Mouse (Mus musculus) limb, embryonic 11.5 days (tissue): ENCODE results near the gene Msx3. TPM values are rescaled to one million over a fixed set of nuclear protein-coding genes. Genes with fewer than 3 reads are reported as not detected.

Experiments used
- ATAC-seq: fragments of 200-750 bp; cut with Nextera tagmentation; 2 replicates; pipeline ENCODE4 v1.8.0; 2017; ENCODE audit warnings: low read depth; ENCODE audit not compliant: insufficient number of reproducible peaks, low FRiP score, low TSS enrichment
- DNase-seq: peaks from one replicate; pipeline ENCODE4 v3.0.0-alpha.2; 2015; ENCODE audit warnings: low spot score
- H3K27ac ChIP-seq: fragments of 300-500 bp; sonication (generic); replicated peaks from 2 replicates; pipeline ENCODE4 v1.5.1; 2014; ENCODE audit warnings: low read depth, mild to moderate bottlenecking, low read length
- H3K27me3 ChIP-seq: fragments of 300-500 bp; sonication (generic); 2 replicates; pipeline ENCODE4 v1.6.1; 2014; ENCODE audit warnings: mild to moderate bottlenecking, low read length, mixed read lengths; ENCODE audit not compliant: control insufficient read depth, insufficient read depth
- H3K36me3 ChIP-seq: fragments of 300-500 bp; sonication (generic); 2 replicates; pipeline ENCODE4 v1.6.1; 2014; ENCODE audit warnings: mild to moderate bottlenecking, low read length, moderate library complexity, mixed read lengths; ENCODE audit not compliant: control insufficient read depth, insufficient read depth
- H3K4me1 ChIP-seq: fragments of 300-500 bp; sonication (generic); 2 replicates; pipeline ENCODE4 v1.6.1; 2014; ENCODE audit warnings: low read length, mixed read lengths; ENCODE audit not compliant: control insufficient read depth, insufficient read depth
- H3K4me2 ChIP-seq: fragments of 300-500 bp; sonication (generic); 2 replicates; pipeline ENCODE4 v1.6.1; 2014; ENCODE audit warnings: low read depth, mild to moderate bottlenecking, moderate library complexity; ENCODE audit not compliant: severe bottlenecking
- H3K4me3 ChIP-seq: fragments of 300-500 bp; sonication (generic); 2 replicates; pipeline ENCODE4 v1.5.1; 2014; ENCODE audit warnings: low read depth, low read length
- H3K9ac ChIP-seq: fragments of 300-500 bp; sonication (generic); 2 replicates; pipeline ENCODE4 v1.6.1; 2014; ENCODE audit warnings: mild to moderate bottlenecking, low read length
- H3K9me3 ChIP-seq: fragments of 300-500 bp; sonication (generic); 2 replicates; pipeline ENCODE4 v1.6.1; 2016; ENCODE audit warnings: low read length; ENCODE audit not compliant: control insufficient read depth
- WGBS: fragments of 180-500 bp; shearing (Covaris S2); extraction: QIAGEN DNeasy Blood & Tissue Kit; methylation state at CpG from one replicate; pipeline ENCODE4 v1.1.7; 2014; 5-methylcytosine and 5-hydroxymethylcytosine counted together
- polyA plus RNA-seq: library from polyadenylated mRNA; unstranded; fragments of >200 nt; fragmentation: Nextera tagmentation; extraction: Ambion mirVana; gene quantifications from 2 replicates; pipeline ENCODE4 v1.2.1, GENCODE M21; 2014

Msx3 gene
- polyA plus RNA-seq, 1 experiment from 2014 or later, result not detected

DNA sequence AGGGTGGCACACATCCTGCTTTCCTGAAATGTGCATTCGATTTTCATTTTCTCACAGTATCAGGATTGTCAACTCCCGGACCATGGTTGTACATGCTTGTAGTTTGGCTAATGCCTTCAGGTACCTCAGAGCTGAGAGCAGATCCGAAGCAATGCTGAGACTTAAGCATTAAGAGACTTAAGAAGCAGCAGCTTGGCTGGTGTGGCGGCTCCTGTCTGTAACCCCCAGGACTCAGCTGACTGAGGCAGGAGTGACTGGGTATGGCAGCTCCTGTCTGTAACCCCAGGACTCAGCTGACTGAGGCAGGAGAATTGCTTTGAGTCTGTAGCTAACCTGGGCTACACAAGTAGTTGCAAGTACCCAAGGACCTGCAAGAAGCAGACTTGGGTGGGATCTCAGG lies 3.3 kb downstream of the Msx3 start:
- no peak for DNase-seq
- Histone ChIP-seq H3K36me3 (no peaks in the 10 kb centered on the region), H3K4me1 (no peaks in the 10 kb centered on the region; the same call in 1 of the 2 replicates), H3K9me3 (no peaks in the 10 kb centered on the region), H3K27me3 (peaks cover 56% of the 10 kb centered on the region), H3K27ac (no peak overlapping the region), H3K9ac (no peak overlapping the region), H3K4me3 (no peak overlapping the region), H3K4me2 (no peak overlapping the region)
- ATAC-seq, result no peak
- 75% methylated on average over 4 of the region's 4 CpGs for WGBS

DNA sequence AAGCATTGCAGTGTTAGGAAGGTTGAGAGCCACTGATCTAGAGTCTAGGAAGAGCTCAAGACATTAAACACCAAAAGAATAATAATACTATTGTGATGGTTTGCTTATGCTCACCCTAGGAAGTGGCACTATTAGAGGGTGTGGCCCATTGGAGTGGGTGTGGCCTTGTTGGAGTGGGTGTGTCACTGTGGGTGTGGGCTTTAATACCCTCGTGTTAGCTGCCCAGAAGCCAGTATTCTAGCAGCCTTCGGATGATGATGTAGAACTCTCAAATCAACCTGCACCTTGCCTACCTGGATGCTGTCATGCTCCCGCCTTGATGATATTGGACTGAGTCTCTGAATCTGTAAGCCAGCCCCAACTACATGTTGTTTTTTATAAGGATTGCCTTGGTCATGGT lies 6.2 kb downstream of the Msx3 start:
- WGBS, result 59% methylated on average over 3 of the region's 3 CpGs
- H3K36me3 ChIP-seq, result no peaks in the 10 kb centered on the region
- H3K27me3 ChIP-seq, result peaks cover 28% of the 10 kb centered on the region
- no peak overlapping the region for H3K9ac ChIP-seq
- no peak for ATAC-seq
- no peaks in the 10 kb centered on the region for H3K9me3 ChIP-seq
- H3K27ac ChIP-seq, result no peak overlapping the region
- H3K4me3 ChIP-seq, result no peak overlapping the region
- no peaks in the 10 kb centered on the region for H3K4me1 ChIP-seq
- no peak overlapping the region for H3K4me2 ChIP-seq
- no peak for DNase-seq

DNA sequence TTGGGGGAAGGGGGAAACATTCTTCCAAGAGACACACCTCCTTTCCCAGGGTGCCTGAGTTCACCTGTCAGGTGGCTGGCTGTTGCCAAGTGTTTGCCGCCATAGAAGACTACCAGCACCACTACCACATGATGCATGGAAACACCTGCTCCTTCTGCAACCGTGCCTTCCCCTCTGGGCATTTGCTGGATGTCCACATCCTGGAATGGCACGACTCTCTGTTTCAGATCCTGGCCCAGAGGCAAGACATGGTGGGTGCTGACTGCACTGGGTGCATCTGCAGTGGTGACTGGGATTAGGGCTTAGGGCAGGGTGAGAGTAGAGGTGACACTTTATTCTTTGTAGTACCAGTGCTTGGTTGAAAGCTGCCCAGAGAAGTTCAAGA lies 11.7 kb downstream of the Msx3 start:
- peaks cover 9% of the 10 kb centered on the region; the same call in 1 of the 2 replicates for H3K4me1 ChIP-seq
- H3K9ac ChIP-seq, result no peak overlapping the region
- 47% methylated on average over 3 of the region's 3 CpGs for WGBS
- H3K27me3 ChIP-seq, result no peaks in the 10 kb centered on the region
- peak overlapping the region; percentile 83 for H3K4me2 ChIP-seq
- H3K36me3 ChIP-seq, result peaks cover 2% of the 10 kb centered on the region; the same call in 1 of the 2 replicates
- peak overlapping the region; percentile 87 for H3K4me3 ChIP-seq
- H3K9me3 ChIP-seq, result no peaks in the 10 kb centered on the region
- no peak overlapping the region for H3K27ac ChIP-seq
- DNase-seq (no peak), ATAC-seq (no peak)

DNA sequence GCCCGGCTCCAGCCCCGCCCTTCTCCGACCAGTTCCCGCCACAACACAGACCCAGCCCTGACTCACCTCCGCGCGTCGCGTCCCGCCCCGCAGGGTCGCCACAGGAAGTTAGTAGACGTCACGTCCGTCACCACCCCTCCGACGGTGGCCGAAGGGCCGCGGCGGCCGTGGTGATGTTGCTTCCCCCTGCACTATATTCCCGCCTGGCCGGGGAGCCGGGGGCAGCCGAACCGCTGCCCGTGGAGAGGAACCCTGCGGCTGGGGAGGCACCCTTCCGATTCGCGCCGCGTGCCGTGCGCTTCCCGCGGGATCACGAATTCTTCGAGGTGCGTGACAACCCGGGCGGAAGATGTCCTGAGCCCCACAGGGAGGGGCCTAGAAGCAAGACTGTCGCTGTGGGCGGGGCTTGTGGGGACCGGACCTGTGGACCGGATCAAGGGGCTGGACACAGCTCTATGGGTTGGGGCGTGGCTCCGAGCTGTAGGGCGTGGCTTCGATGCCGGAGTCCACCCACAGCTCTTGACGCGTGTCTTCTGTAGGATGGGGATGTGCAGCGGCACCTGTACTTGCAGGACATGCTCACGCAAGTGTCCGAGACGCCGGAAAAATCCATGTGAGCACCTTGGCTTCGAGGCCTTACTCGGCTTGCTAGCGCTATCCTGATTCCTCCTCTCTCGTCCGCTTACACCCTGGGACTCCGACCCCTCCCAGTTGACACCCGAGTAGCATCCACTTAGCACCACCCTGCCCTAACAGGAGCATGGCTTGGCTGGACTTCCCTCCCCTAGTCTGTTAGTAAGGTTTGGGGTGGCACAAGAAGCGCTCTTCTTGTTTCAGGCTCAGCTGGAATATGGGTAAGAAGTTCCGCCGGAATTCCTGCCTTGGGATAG lies 12.4 kb downstream of the Msx3 start, which contains the start of the genes Zfp511 and Tubgcp2:
Zfp511 (plus strand) TSS at position 111 of the 890 bp plus-strand sequence.
Tubgcp2 (minus strand) TSS at position 389 of the 890 bp plus-strand sequence.
- WGBS, result 2% methylated on average over 69 of the region's 69 CpGs
- H3K36me3 ChIP-seq, result peaks cover 4% of the 10 kb centered on the region
- ATAC-seq, result peak; percentile 98

DNA sequence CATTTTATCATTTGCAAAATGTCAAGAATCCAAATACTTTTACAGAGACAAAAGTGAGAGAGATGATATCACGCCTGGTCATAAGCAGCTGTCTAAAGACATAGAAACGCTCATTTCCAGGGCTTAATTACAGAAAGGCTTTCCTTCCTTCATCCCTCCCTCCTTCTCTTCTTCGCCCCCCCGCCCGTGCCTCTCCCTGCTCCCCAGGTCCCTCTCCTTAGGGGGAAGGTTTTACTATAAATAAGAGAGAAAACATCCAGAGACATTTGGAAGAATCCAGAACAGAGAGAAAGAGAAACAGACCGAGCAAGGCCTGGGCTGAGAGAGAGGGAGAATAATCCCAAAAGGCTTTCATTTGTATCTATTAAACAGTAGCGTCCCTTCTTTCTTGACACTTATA lies 13.4 kb downstream of the Msx3 start:
- ATAC-seq (no peak), DNase-seq (no peak)
- Histone ChIP-seq H3K4me3 (peak overlapping the region; percentile 87), H3K4me2 (peak overlapping the region; percentile 83), H3K4me1 (peaks cover 9% of the 10 kb centered on the region; the same call in 1 of the 2 replicates), H3K9ac (peak overlapping the region; percentile 88), H3K27me3 (no peaks in the 10 kb centered on the region), H3K27ac (no peak overlapping the region), H3K9me3 (no peaks in the 10 kb centered on the region), H3K36me3 (peaks cover 12% of the 10 kb centered on the region)
- 26% methylated on average over 7 of the region's 7 CpGs for WGBS

More for the DNA sequence above, 12.4 kb downstream of the Msx3 start, which contains the start of the genes Zfp511 and Tubgcp2:
- H3K4me1 ChIP-seq, result peaks cover 9% of the 10 kb centered on the region; the same call in 1 of the 2 replicates
- DNase-seq, result peak; percentile 96
- no peaks in the 10 kb centered on the region for H3K9me3 ChIP-seq
- H3K27ac ChIP-seq, result peak within 1 kb of the TSS; percentile 75; the same call in 1 of the 2 replicates
- H3K4me3 ChIP-seq, result peak within 1 kb of the TSS; percentile 87
- no peaks in the 10 kb centered on the region for H3K27me3 ChIP-seq
- H3K9ac ChIP-seq, result peak within 1 kb of the TSS; percentile 88
- H3K4me2 ChIP-seq, result peak within 1 kb of the TSS; percentile 83

DNA sequence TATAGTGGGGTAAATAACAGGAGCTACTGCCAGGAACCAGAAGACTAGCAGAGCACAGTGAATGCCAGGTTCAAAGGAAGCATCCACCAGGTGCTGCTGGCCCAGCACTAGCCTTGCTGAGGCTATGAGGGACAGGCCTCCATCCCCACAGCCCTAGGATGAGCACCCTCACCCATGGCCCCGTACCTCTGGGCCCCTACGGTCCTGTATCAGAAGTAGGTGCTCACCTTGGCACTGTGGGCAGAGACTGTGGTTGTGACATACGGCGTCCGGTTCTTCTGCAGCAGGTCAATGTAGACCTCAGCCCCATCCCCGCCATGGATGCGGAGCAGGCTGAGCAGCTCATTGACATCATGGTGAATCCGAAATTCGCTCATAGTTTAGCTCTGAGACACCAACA lies 15.5 kb downstream of the Msx3 start:
- 96% methylated on average over 9 of the region's 9 CpGs for WGBS
- no peak overlapping the region for H3K4me3 ChIP-seq
- H3K9me3 ChIP-seq, result no peaks in the 10 kb centered on the region
- DNase-seq, result no peak
- peaks cover 27% of the 10 kb centered on the region for H3K36me3 ChIP-seq
- H3K4me1 ChIP-seq, result peaks cover 9% of the 10 kb centered on the region; the same call in 1 of the 2 replicates
- H3K27me3 ChIP-seq, result no peaks in the 10 kb centered on the region
- no peak overlapping the region for H3K9ac ChIP-seq
- ATAC-seq, result no peak
- no peak overlapping the region for H3K4me2 ChIP-seq
- no peak overlapping the region for H3K27ac ChIP-seq

DNA sequence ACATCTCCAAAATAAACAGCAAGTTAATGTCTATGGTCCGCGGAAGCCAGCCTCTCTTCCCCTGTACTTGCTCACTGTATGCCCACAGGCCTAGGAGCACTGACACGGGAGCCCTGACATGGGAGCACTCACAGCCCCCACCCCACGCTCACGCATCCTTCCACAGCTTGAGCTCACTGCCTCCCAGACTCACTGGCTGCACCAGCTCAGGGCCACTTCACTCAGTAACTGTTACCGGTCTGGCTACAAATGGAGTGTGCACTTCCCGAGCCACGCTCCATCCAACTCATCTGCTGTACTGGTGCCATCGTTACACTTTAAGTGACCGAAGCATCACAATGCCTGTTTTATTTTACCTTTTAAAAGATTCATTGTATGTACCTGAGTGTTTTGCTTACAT lies 16.5 kb downstream of the Msx3 start:
- DNase-seq (no peak), ATAC-seq (no peak)
- 93% methylated on average over 10 of the region's 10 CpGs for WGBS
- H3K4me1 ChIP-seq, result peaks cover 7% of the 10 kb centered on the region; the same call in 1 of the 2 replicates
- no peaks in the 10 kb centered on the region for H3K9me3 ChIP-seq
- no peak overlapping the region for H3K9ac ChIP-seq
- peaks cover 31% of the 10 kb centered on the region for H3K36me3 ChIP-seq
- no peak overlapping the region for H3K27ac ChIP-seq
- no peak overlapping the region for H3K4me2 ChIP-seq
- H3K4me3 ChIP-seq, result no peak overlapping the region
- no peaks in the 10 kb centered on the region for H3K27me3 ChIP-seq

DNA sequence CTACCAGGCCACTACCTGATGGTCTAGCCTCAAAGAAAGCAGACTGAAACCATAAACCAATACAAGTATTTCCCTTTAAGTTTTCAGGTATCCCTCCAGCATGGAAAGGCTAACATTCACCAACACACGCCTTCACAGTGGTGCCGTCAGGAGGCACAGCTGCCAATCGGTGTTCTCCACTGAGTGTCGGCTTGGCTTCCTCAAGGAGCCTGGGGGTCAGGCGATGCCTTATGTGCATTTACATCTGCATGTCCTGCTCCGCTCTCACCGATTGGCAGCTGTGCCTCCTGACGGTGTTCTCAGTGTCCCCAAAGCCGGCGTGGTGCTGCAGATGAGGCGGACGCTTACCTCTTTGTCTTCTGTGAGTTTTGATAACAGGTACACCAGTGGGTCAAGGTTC lies 17.1 kb downstream of the Msx3 start:
- peaks cover 31% of the 10 kb centered on the region for H3K36me3 ChIP-seq
- H3K4me2 ChIP-seq, result no peak overlapping the region
- no peaks in the 10 kb centered on the region for H3K9me3 ChIP-seq
- DNase-seq (no peak), ATAC-seq (no peak)
- no peak overlapping the region for H3K4me3 ChIP-seq
- no peak overlapping the region for H3K27ac ChIP-seq
- H3K27me3 ChIP-seq, result no peaks in the 10 kb centered on the region
- peaks cover 1% of the 10 kb centered on the region; the same call in 1 of the 2 replicates for H3K4me1 ChIP-seq
- no peak overlapping the region for H3K9ac ChIP-seq
- WGBS, result 92% methylated on average over 12 of the region's 12 CpGs
